Mouse (Mus musculus) heart, adult 2 months (tissue): ENCODE measurements around the gene Tex264.

Experiments
- CTCF ChIP-seq: fragments of 200-600 bp; IDR thresholded peaks from 2 replicates; pipeline ENCODE4 v1.8.1; 2022; ENCODE audit warnings: antibody characterized with exemption, mild to moderate bottlenecking, moderate library complexity
- EP300 ChIP-seq: fragments of 200-500 bp; IDR thresholded peaks from 2 replicates; pipeline ENCODE4 v1.6.1; 2011; ENCODE audit warnings: low read depth, low read length, control low read depth; ENCODE audit not compliant: insufficient read depth
- POLR2A ChIP-seq: fragments of 200-500 bp; IDR thresholded peaks from 2 replicates; pipeline ENCODE4 v1.6.1; 2011; ENCODE audit warnings: mild to moderate bottlenecking, low read depth, low read length, control low read depth; ENCODE audit not compliant: insufficient read depth

- peak; percentile 78 for TF ChIP-seq EP300
- TF ChIP-seq CTCF: peak; percentile 99
- no peak for TF ChIP-seq POLR2A
Measured at GRCm38 (mm10) chr9:106675480-106675879, 10.2 kb downstream of the Tex264 start.
